Mouse (Mus musculus) erythroblast, adult 5-6 weeks (primary cell): ENCODE measurements around the gene Cd164. TPM values are rescaled to one million over a fixed set of nuclear protein-coding genes. Genes with fewer than 3 reads are reported as not detected.

Experiments used
- ATAC-seq: replicated peaks from 2 replicates; pipeline ENCODE4 v1.8.0; 2016; ENCODE audit warnings: moderate number of reproducible peaks, mild to moderate bottlenecking, moderate TSS enrichment, inconsistent platforms; ENCODE audit not compliant: poor library complexity, low FRiP score, severe bottlenecking
- total RNA-seq, 2 experiments: library from RNA; stranded (forward) in 1 of 2; stranded (reverse) in 1 of 2; fragments of 150-400 nt in 1 of 2; fragments of 200-764, 138-1000 nt in 1 of 2; gene quantifications; 2 replicates each; pipeline versions ENCODE4 v1.2.3 to v1.2.4; 2015 to 2017; ENCODE audit warnings: low replicate concordance in 2 of 2

Gene Cd164
- total RNA-seq (2015; ENCODE audit: low replicate concordance) (57.6 and 59.8 TPM in 2 replicates), total RNA-seq (2017; ENCODE audit: low replicate concordance) (50.2 and 53.9 TPM in 2 replicates)

DNA sequence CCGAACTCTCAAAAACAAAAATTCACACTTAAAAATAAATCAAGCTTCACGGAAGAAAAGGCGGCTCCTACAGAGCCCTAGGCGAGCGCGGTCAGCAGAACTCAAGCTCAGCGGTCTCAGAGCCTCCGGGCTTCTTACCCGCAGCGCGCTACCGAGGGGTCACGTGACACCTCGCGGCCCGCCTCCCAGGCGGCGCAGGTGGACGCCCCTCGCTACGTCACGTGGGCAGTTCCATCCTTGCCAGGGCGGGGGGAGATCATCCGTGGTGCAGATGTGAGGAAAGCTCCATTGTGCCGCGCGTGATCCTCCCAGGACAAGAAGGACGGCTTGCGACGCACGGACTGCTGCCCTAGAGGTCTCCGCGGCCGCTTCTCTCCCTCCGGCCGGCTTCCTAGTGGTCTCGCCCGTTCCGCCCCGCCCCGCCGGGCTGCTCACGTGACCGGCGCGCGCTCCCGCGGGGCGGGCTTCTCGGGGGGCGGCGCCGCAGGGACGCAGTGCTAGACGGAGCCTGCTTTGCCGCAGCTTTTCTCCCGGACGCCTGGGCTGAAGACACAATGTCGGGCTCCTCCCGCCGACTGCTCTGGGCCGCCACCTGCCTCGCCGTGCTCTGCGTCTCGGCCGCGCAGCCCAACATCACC, at the start of gene Cd164:
Gene Cd164 (plus strand): TSS at position 434 of the 638 bp plus-strand sequence.
- ATAC-seq = peak; percentile 87

DNA sequence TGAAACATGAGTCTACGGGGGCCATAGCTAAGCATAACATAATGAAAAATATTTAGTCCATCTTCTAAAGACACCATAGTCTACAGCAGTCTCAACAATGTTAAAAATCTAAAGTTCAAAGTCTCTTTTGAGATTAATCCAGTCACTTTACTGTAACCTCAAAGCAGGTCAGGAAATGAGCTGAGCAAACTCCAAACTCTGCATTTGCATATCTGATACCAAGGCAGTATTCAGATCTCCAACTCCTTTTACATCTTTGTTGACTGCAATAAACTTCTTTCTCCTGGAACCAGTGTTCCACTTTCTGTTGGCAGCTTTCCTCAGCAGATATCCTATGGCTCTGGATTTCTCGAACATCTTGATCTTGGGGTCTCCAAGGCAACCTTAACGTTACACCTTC, 48.5 kb upstream of the Cd164 start:
- no peak for ATAC-seq

DNA sequence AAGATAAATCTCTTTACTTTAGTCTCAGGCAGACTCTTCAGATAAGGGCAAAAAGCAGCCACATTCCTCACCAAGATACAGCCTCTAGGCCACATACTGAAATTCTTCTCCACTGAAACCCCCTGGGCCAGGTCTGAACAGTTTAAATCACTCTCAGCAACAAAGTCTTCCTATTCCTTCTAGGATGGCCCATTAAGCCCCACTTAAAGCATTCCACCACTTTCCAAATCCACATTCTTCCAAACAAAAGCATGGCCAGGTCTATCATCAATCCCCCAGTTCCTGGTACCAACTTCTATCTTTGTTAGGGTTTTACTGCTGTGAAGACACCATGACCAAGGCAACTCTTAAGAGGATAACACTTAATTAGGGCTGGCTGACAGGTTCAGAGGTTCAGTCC, 46.7 kb upstream of the Cd164 start:
- ATAC-seq = no peak

DNA sequence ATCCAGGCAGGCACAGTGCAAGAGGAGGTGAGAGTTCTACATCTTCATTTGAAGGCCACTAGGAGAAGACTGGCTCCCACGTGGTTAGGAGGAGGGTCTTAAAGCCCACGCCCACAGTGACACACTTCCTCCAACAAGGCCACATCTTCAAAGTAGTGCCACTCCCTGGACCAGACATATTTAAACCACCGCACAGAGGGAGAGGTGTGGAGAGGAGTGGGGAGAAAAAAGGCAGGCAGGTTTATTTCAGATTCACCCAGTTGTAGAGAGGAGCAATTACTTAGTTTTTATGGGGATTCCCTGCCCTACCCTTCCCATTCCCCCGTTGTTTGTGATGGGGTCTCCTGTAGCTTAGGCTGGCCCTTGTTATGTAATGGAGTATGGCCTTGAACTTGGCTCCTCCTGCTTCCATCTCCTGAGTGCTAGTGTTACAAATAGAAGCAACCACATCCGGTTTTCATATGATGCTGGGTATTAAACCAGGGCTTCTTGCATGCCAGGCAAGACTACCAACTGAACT, 46.2 kb upstream of the Cd164 start:
- no peak for ATAC-seq

- ATAC-seq = no peak
These were observed 45.3 kb upstream of the Cd164 start for GRCm38 (mm10) chr10:41473782-41474468.

DNA sequence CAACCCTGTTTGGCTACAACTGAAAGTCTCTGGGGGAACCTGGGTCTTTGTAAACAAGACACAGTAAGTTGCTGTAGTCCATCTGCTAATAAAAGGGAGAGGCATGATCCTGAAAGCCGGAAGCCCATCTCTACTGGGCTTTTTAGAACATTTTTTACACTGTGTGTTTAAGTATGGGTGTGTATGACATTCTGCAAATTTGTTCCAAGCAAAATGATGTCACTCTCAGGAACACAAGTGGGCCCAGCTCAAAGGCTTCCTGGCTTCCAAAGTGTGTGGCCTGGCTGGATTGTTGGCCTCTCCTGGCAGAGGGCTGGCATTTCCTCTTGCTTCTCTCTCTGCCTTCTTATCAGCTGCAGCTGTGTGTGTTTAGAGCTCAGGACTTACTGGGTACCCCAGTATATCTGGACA, 44.2 kb upstream of the Cd164 start:
- ATAC-seq = no peak

DNA sequence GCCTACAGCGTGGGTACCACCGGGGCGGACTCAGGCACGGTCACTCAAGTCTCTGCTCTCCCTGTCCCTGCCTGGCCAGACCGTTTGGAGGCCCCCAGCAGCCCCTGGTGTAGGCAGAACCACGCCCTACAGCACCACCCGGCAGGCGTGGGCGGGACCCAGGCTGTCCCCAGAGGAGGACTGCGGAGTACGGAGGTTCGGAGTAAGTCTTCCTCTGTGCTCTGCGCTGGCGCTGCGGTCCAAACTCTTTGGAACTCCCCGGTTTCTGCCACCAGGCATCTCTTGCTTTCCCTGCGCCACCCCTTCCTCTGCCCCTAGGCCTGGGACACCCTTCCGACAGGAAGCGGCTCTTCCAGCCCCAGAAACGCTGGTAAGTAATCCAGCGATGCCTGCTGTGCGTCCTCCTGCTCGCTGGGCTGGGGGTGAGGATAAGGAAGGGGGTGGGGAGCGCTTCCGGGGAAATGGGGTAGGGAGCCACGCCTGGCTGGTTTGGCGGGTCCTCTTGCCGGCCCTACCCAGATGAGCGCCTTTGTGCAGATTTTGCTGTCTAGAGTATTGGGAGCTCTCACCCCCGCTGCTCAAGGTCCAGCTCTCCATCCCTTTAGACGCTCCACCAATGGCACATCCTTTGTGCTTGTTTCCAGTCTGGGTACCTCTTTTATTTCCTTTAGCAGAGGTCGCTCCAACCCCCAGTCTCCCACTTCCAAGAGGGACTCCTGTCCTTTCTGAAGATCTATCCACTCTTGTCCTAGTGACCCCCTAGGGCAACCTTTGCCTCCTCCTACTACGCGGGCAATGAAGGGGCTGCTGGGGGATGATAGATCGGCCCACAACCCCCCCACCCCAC, 42.8 kb upstream of the Cd164 start, which contains the start of gene Mical1:
Gene Mical1 (plus strand): TSS at position 144 of the 847 bp plus-strand sequence.
- ATAC-seq = no peak

DNA sequence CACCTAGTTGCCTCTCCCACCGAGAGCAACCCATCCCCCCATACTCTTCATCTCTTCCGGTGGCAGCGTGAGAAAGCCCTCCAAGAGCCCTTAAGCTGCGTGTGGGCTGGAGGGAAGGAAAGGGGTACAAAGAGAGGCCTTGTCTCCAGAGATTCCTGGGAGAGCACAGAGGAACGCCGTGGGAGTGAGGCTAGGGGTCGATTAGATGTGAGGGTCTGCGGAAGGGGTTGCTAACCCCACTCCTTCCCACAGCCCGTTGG, 42.3 kb upstream of the Cd164 start:
- no peak for ATAC-seq

- ATAC-seq = no peak
These were observed 41.7 kb upstream of the Cd164 start for GRCm38 (mm10) chr10:41477278-41478181.

DNA sequence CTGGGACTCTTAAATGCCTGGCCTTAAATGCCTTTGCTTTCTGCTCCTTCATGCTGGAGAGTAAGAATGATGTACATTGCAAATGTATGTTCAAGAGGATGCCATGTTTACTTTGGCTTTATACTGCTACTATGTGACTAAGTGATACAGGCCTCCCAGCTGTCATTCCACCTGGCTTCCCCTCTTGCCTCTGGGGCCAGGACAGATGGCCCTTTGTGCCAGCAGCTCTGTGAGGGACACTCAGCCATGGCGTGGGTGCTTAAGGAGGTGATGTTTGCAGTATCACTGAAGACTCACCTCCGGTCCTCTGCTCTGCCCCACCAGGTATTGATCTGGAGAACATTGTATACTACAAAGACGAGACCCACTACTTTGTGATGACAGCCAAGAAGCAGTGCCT, 39.3 kb upstream of the Cd164 start:
- no peak for ATAC-seq

GRCm38 (mm10) chr10:41480938-41481880, 38.0 kb upstream of the Cd164 start:
- no peak for ATAC-seq

- ATAC-seq = no peak
These were observed 36.8 kb upstream of the Cd164 start for GRCm38 (mm10) chr10:41482446-41482845.

- no peak for ATAC-seq
These were observed 33.4 kb upstream of the Cd164 start for GRCm38 (mm10) chr10:41485778-41486177.

DNA sequence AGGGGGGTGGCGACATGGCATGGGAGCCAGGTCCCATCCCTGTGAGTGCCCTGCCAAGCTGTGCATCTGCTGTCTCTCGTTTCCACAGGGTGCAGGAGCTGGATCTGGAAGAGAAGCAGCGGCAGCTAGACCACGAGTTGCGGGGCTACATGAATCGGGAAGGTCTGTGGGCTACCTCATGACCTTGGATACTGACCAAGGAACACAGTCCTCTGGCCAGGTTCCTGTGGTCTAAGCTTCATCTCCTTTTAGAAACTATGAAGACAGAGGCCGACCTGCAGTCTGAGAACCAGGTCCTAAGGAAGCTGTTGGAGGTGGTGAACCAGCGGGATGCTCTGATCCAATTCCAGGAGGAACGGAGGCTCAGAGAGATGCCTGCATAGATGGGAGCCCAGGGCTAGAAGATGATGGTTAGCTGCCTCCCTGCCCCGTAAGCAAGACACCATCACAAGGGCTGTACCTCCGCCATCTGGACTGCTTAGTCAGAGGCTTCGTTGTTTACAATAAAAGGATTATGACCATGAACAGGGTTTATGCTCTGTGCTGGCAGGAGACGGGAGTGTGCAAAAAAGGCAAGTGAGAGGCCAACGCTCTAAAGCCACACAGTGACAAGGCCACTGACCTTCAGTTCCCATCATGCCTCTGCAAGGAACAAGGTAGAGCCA, 32.6 kb upstream of the Cd164 start:
- no peak for ATAC-seq

- ATAC-seq = no peak
These were observed 30.3 kb upstream of the Cd164 start for GRCm38 (mm10) chr10:41488877-41489276.

GRCm38 (mm10) chr10:41489294-41489693, 29.9 kb upstream of the Cd164 start:
- ATAC-seq = no peak

DNA sequence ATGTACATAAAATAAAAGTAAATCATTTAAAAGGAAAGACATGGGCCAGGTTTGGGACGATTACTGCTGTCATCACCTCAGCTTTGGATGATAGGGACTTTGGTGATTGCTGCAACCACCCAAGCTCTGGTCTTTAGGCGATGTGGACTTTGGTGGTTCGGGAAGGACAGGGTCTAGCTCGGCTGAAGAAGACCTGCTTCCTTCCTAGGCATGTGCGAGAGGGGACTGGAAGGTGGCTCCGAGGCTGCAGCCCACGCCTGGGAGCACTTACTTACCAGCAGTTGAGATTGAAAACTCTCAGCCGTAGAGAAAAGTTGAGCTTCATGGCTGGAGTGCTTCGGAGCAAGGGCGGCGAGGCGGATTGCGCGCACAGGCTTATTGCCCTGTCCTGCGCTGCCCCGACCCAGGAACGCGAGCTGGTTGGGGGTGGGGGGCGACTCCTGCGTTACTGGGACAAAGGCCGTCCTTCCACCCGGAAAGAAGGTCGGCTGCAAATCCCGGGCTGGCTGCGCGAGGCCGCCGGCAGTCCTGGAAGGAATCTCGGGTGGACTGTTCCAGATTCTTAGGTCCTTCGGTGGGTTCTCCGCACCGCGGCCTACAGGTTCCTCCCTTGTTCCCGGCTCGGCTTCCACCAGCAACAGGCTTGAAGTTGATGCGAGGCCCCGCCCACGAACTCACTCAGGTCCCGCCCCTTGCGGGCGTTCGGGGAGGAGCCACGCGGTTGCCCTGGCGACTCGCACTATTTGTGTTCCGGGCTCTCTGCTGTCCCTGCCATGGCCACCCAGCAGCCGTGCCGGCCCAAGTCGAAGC, 29.3 kb upstream of the Cd164 start, which contains the start of the genes Smpd2 and Ppil6:
Gene Smpd2 (minus strand): TSS at position 662 of the 810 bp plus-strand sequence.
Gene Ppil6 (plus strand): TSS at position 732 of the 810 bp plus-strand sequence.
- ATAC-seq = peak; percentile 78
